Mouse (Mus musculus) heart, embryonic 16.5 days (tissue): Measurements from ENCODE around the gene Cnih2. TPM values are rescaled to one million over a fixed set of nuclear protein-coding genes. Genes with fewer than 3 reads are reported as not detected.
A peak's percentile ranks its signal among the peaks of the same experiment; 100 is the strongest.

Experiments used
- ATAC-seq: fragments of 200-750 bp; cut with Nextera tagmentation; replicated peaks from 2 replicates; pipeline ENCODE4 v1.8.0; 2017; ENCODE audit warnings: moderate number of reproducible peaks; ENCODE audit not compliant: insufficient read depth, low FRiP score; ENCODE audit errors: extremely low read depth
- H3K27ac ChIP-seq: fragments of 300-500 bp; sonication (generic); 2 replicates; pipeline ENCODE4 v1.5.1; 2014; ENCODE audit warnings: mild to moderate bottlenecking, low read length, control low read depth, moderate library complexity
- H3K27me3 ChIP-seq: fragments of 300-500 bp; sonication (generic); 2 replicates; pipeline ENCODE4 v1.6.1; 2014; ENCODE audit warnings: low read length, mixed read lengths; ENCODE audit not compliant: control insufficient read depth, insufficient read depth
- H3K36me3 ChIP-seq: fragments of 300-500 bp; sonication (generic); 2 replicates; pipeline ENCODE4 v1.6.1; 2014; ENCODE audit not compliant: control insufficient read depth, insufficient read depth
- H3K4me1 ChIP-seq: fragments of 300-500 bp; sonication (generic); 2 replicates; pipeline ENCODE4 v1.6.1; 2014; ENCODE audit warnings: low read length, mixed read lengths; ENCODE audit not compliant: control insufficient read depth, insufficient read depth
- H3K4me2 ChIP-seq: fragments of 300-500 bp; sonication (generic); 2 replicates; pipeline ENCODE4 v1.6.1; 2014; ENCODE audit warnings: low read depth, mild to moderate bottlenecking, control low read depth, low read length
- H3K4me3 ChIP-seq: fragments of 300-500 bp; sonication (generic); 2 replicates; pipeline ENCODE4 v1.5.1; 2014; ENCODE audit warnings: mild to moderate bottlenecking, control low read depth, low read length
- H3K9ac ChIP-seq: fragments of 300-500 bp; sonication (generic); 2 replicates; pipeline ENCODE4 v1.6.1; 2014; ENCODE audit warnings: low read length, control low read depth
- H3K9me3 ChIP-seq: fragments of 300-500 bp; sonication (generic); replicated peaks from 2 replicates; pipeline ENCODE4 v1.6.1; 2016; ENCODE audit warnings: low read length; ENCODE audit not compliant: control insufficient read depth
- WGBS: fragments of 180-500 bp; shearing (Covaris S2); extraction: QIAGEN DNeasy Blood & Tissue Kit; methylation state at CpG from one replicate; pipeline ENCODE4 v1.1.7; 2014; 5-methylcytosine and 5-hydroxymethylcytosine counted together
- polyA plus RNA-seq: library from polyadenylated mRNA; unstranded; fragments of >200 nt; fragmentation: Nextera tagmentation; extraction: Ambion mirVana; gene quantifications from 2 replicates; pipeline ENCODE4 v1.2.1, GENCODE M21; 2015

The Cnih2 gene
- polyA plus RNA-seq, 1 experiment from 2014 or later, result 2.3 TPM

GRCm38 (mm10) chr19:5065104-5065503 lies 33.2 kb downstream of the Cnih2 start:
- Histone ChIP-seq H3K9me3 (no peaks in the 10 kb centered on the region), H3K4me3 (no peak overlapping the region), H3K36me3 (no peaks in the 10 kb centered on the region), H3K27ac (no peak overlapping the region), H3K27me3 (peaks cover 14% of the 10 kb centered on the region; the same call in 1 of the 2 replicates), H3K9ac (no peak overlapping the region), H3K4me2 (no peak overlapping the region), H3K4me1 (peaks cover 23% of the 10 kb centered on the region)
- ATAC-seq, result no peak
- 48% methylated on average over 7 of the region's 7 CpGs for WGBS

- no peak for ATAC-seq
These were observed 35.9 kb downstream of the Cnih2 start for GRCm38 (mm10) chr19:5062446-5062845.

GRCm38 (mm10) chr19:5062041-5062440 lies 36.3 kb downstream of the Cnih2 start:
- no peak overlapping the region for H3K4me2 ChIP-seq
- no peak overlapping the region for H3K9ac ChIP-seq
- H3K27ac ChIP-seq, result no peak overlapping the region
- H3K4me3 ChIP-seq, result no peak overlapping the region
- no peak for ATAC-seq
- H3K4me1 ChIP-seq, result peaks cover 29% of the 10 kb centered on the region
- no peaks in the 10 kb centered on the region; the same call in 1 of the 2 replicates for H3K27me3 ChIP-seq
- WGBS, result 79% methylated on average over 5 of the region's 5 CpGs
- H3K9me3 ChIP-seq, result no peaks in the 10 kb centered on the region
- H3K36me3 ChIP-seq, result no peaks in the 10 kb centered on the region

More at GRCm38 (mm10) chr19:5062446-5062845, 35.9 kb downstream of the Cnih2 start:
- H3K4me1 ChIP-seq, result peaks cover 33% of the 10 kb centered on the region
- H3K4me2 ChIP-seq, result no peak overlapping the region
- H3K9me3 ChIP-seq, result no peaks in the 10 kb centered on the region
- no peak overlapping the region for H3K4me3 ChIP-seq
- H3K36me3 ChIP-seq, result no peaks in the 10 kb centered on the region
- no peak overlapping the region for H3K27ac ChIP-seq
- no peaks in the 10 kb centered on the region; the same call in 1 of the 2 replicates for H3K27me3 ChIP-seq
- H3K9ac ChIP-seq, result no peak overlapping the region
- 78% methylated on average over 6 of the region's 6 CpGs for WGBS

- 44% methylated on average over 5 of the region's 5 CpGs for WGBS
- ATAC-seq, result no peak
- H3K27me3 ChIP-seq, result no peaks in the 10 kb centered on the region; the same call in 1 of the 2 replicates
- H3K27ac ChIP-seq, result no peak overlapping the region
- no peaks in the 10 kb centered on the region for H3K36me3 ChIP-seq
- peaks cover 31% of the 10 kb centered on the region for H3K4me1 ChIP-seq
- H3K9me3 ChIP-seq, result no peaks in the 10 kb centered on the region
- no peak overlapping the region for H3K4me2 ChIP-seq
- no peak overlapping the region for H3K9ac ChIP-seq
- no peak overlapping the region for H3K4me3 ChIP-seq
These were observed 37.7 kb downstream of the Cnih2 start for GRCm38 (mm10) chr19:5060365-5061330.

GRCm38 (mm10) chr19:5058801-5059771 lies 39.2 kb downstream of the Cnih2 start:
- Histone ChIP-seq H3K9me3 (no peaks in the 10 kb centered on the region), H3K4me3 (no peak overlapping the region), H3K4me1 (peaks cover 31% of the 10 kb centered on the region), H3K36me3 (no peaks in the 10 kb centered on the region), H3K27ac (peak overlapping the region; percentile 50), H3K9ac (peak overlapping the region; percentile 55; the same call in 1 of the 2 replicates), H3K27me3 (no peaks in the 10 kb centered on the region; the same call in 1 of the 2 replicates), H3K4me2 (no peak overlapping the region)
- peak; percentile 28 for ATAC-seq
- 21% methylated on average over 10 of the region's 10 CpGs for WGBS

- peaks cover 31% of the 10 kb centered on the region for H3K4me1 ChIP-seq
- WGBS, result 28% methylated on average over 16 of the region's 16 CpGs
These were observed 40.2 kb downstream of the Cnih2 start for GRCm38 (mm10) chr19:5057876-5058775.

GRCm38 (mm10) chr19:5056251-5056650 lies 42.1 kb downstream of the Cnih2 start:
- no peak overlapping the region for H3K9ac ChIP-seq
- H3K4me3 ChIP-seq, result no peak overlapping the region
- H3K36me3 ChIP-seq, result no peaks in the 10 kb centered on the region
- no peak overlapping the region for H3K4me2 ChIP-seq
- 16% methylated on average over 6 of the region's 6 CpGs for WGBS
- no peaks in the 10 kb centered on the region for H3K9me3 ChIP-seq
- no peak overlapping the region for H3K27ac ChIP-seq
- no peak for ATAC-seq
- H3K4me1 ChIP-seq, result peaks cover 46% of the 10 kb centered on the region
- peaks cover 16% of the 10 kb centered on the region for H3K27me3 ChIP-seq

More at GRCm38 (mm10) chr19:5057876-5058775, 40.2 kb downstream of the Cnih2 start:
- Histone ChIP-seq H3K4me2 (no peak overlapping the region), H3K4me3 (no peak overlapping the region), H3K36me3 (no peaks in the 10 kb centered on the region), H3K9ac (no peak overlapping the region), H3K27me3 (peaks cover 4% of the 10 kb centered on the region; the same call in 1 of the 2 replicates), H3K9me3 (no peaks in the 10 kb centered on the region), H3K27ac (no peak overlapping the region)
- ATAC-seq, result no peak; the same call in 1 of the 2 replicates

- Histone ChIP-seq H3K36me3 (no peaks in the 10 kb centered on the region), H3K27ac (no peak overlapping the region), H3K4me2 (no peak overlapping the region), H3K27me3 (peaks cover 16% of the 10 kb centered on the region), H3K9me3 (no peaks in the 10 kb centered on the region), H3K4me1 (peaks cover 40% of the 10 kb centered on the region), H3K4me3 (no peak overlapping the region), H3K9ac (no peak overlapping the region)
- ATAC-seq, result no peak
- WGBS, result 37% methylated on average over 9 of the region's 9 CpGs
These were observed 44.4 kb downstream of the Cnih2 start for GRCm38 (mm10) chr19:5053909-5054308.
